Comparison of ENCODE assay signal across 8 mouse cellular contexts in the genomic region with DNA sequence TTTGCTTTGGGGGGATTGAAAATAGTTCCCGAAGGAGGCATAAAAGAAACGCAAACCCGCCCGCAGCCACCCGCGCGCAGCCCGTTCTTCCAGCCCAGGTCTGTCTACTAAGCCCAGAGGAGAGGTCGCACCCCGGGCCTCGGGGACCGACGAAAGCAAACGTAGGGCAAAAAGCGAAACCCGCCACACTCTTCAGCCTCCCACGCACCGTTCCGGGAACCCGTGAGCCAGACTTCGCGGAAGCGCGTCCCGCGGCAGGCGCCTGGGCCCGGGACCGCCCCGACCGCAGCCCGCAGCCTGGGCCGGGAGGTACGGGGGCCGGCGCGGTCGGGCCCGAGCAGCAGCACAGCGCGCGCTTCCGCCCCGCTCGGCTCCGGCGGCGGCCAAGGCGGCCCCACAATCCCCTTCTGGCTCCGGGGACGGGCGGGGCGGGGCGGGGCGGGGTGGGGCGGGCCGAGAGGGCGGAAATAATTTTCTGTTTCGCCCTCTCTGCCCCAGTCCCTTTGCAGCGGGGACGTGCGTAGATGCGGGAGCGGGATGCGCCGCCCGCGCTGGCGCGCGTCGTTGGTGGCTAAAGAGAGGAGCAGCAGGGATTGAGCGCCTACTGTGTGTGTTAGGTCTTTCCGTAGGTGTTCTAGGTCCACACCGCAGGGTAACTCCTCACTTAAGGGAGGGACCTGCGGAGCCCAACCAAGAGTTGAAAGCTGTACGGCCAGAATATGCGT. TPM values are rescaled to one million over a fixed set of nuclear protein-coding genes. Genes with fewer than 3 reads are reported as not detected.
DNase-seq lines count a peak whose midpoint lies in the region; ATAC-seq and TF ChIP-seq lines count a peak whose summit lies in the region.

No protein-coding gene starts in this region.

- H3K4me3 ChIP-seq in erythroblast, embryonic 14.5 days (replicated peaks) = peak overlapping the region; percentile 62
- peak overlapping the region; percentile 60 for H3K4me3 ChIP-seq in cortical plate, adult 2 months (ENCODE audit: insufficient read depth, low read length)
- peak overlapping the region; percentile 67 for H3K4me3 ChIP-seq in intestine, embryonic 14.5 days (ENCODE audit: low read depth, low read length)
- H3K4me3 ChIP-seq in small intestine, adult 2 months (ENCODE audit: low read depth, low read length) = peak overlapping the region; percentile 100

- H3K36me3 ChIP-seq in erythroblast, embryonic 14.5 days (ENCODE audit: control insufficient read depth) = no peaks in the 10 kb centered on the region
- H3K36me3 ChIP-seq in intestine, embryonic 14.5 days (ENCODE audit: control insufficient read depth, insufficient read depth, low read length) = no peaks in the 10 kb centered on the region
- peaks cover 1% of the 10 kb centered on the region; the same call in 1 of the 2 replicates for H3K36me3 ChIP-seq in small intestine, adult 2 months (ENCODE audit: control insufficient read depth, insufficient read depth, low read length)

- ATAC-seq in erythroblast, adult 5-6 weeks (replicated peaks; ENCODE audit: low FRiP score, poor library complexity, severe bottlenecking) = no peak
- ATAC-seq in intestine, embryonic 14.5 days (replicated peaks; ENCODE audit: low FRiP score, low TSS enrichment, low read depth) = peak; percentile 74

- peak overlapping the region; percentile 91 for H3K27ac ChIP-seq in cortical plate, adult 2 months (ENCODE audit: insufficient read depth, low read length)
- peak overlapping the region; percentile 83 for H3K27ac ChIP-seq in intestine, embryonic 14.5 days (ENCODE audit: low read depth)
- H3K27ac ChIP-seq in small intestine, adult 2 months (ENCODE audit: insufficient read depth, low read depth, low read length) = peak overlapping the region; percentile 99

- TF ChIP-seq CTCF in cortical plate, adult 2 months (IDR thresholded peaks at IDR 0.05; ENCODE audit: extremely low read depth, insufficient read depth, low read length) = no peak
- no peak for TF ChIP-seq CTCF in small intestine, adult 2 months (IDR thresholded peaks at IDR 0.05; ENCODE audit: extremely low read depth, insufficient read length, insufficient replicate concordance, low read depth, low read length)

- H3K4me2 ChIP-seq in intestine, embryonic 14.5 days (ENCODE audit: low read length) = peak overlapping the region; percentile 66

- 0 out of 2 replicates have a peak, but pooled peaks have one; percentile 27 for TF ChIP-seq POLR2A in cortical plate, adult 2 months (IDR thresholded peaks at IDR 0.05; ENCODE audit: extremely low read depth, insufficient read depth, low read length)
- peak; percentile 93 for TF ChIP-seq POLR2A in small intestine, adult 2 months (IDR thresholded peaks at IDR 0.05; ENCODE audit: low read depth, low read length)

- H3K9ac ChIP-seq in intestine, embryonic 14.5 days (ENCODE audit: low read length) = peak overlapping the region; percentile 93

- WGBS in intestine, embryonic 14.5 days = under 1% methylated on average over 73 of the region's 78 CpGs
- WGBS in small intestine, adult 2 months = under 1% methylated on average over 78 of the region's 78 CpGs

- H3K9me3 ChIP-seq in erythroblast, embryonic 14.5 days (ENCODE audit: control insufficient read depth, low read length) = peaks cover 4% of the 10 kb centered on the region; the same call in 1 of the 2 replicates
- no peaks in the 10 kb centered on the region for H3K9me3 ChIP-seq in intestine, embryonic 14.5 days (ENCODE audit: control insufficient read depth, low read length)

- peaks cover 74% of the 10 kb centered on the region for H3K27me3 ChIP-seq in erythroblast, embryonic 14.5 days (ENCODE audit: control insufficient read depth)
- H3K27me3 ChIP-seq in intestine, embryonic 14.5 days (replicated peaks; ENCODE audit: control insufficient read depth, insufficient read depth, low read length) = peaks cover 16% of the 10 kb centered on the region
- H3K27me3 ChIP-seq in small intestine, adult 2 months (ENCODE audit: control insufficient read depth, insufficient read depth, low read length) = no peaks in the 10 kb centered on the region

- DNase-seq in gastrocnemius, postnatal 36 days = peak; percentile 71 to 72
- DNase-seq in intestine, embryonic 14.5 days (ENCODE audit: low spot score) = peak; percentile 86
- peak; percentile 72 for DNase-seq in left cerebral cortex, postnatal 4 days
- DNase-seq in mesoderm, embryonic 11.5 days (ENCODE audit: low read depth, low spot score) = peak; percentile 67

- intact Hi-C loops in gastrocnemius, postnatal 36 days (cut with DNase I) = no loop called here
- intact Hi-C loops in left cerebral cortex, postnatal 4 days (cut with DNase I) = loop anchor here (5.0 kb wide), 1 partner anchor 37 kb away; no protein-coding TSS in a partner anchor

- peaks cover 14% of the 10 kb centered on the region for H3K4me1 ChIP-seq in erythroblast, embryonic 14.5 days (ENCODE audit: control insufficient read depth)
- peaks cover 8% of the 10 kb centered on the region; the same call in 1 of the 2 replicates for H3K4me1 ChIP-seq in cortical plate, adult 2 months (ENCODE audit: control insufficient read depth, insufficient read depth, low read length)
- H3K4me1 ChIP-seq in intestine, embryonic 14.5 days (replicated peaks; ENCODE audit: control insufficient read depth, insufficient read depth, low read length) = peaks cover 34% of the 10 kb centered on the region
- H3K4me1 ChIP-seq in small intestine, adult 2 months (ENCODE audit: control insufficient read depth, insufficient read depth, insufficient read length, low read length) = peaks cover 16% of the 10 kb centered on the region; the same call in 1 of the 2 replicates

RNA-seq across cellular contexts. Expression of a gene that starts 3.1 kb away (rescaled TPM):
- polyA plus RNA-seq in erythroblast, embryonic 14.5 days (2012) = 0.05 and 0.07 TPM in 2 replicates
- 1.2 and 1.9 TPM in 2 replicates for total RNA-seq in erythroblast, adult 5-6 weeks (2015; ENCODE audit: low replicate concordance)
- 1.5 and 3.9 TPM in 2 replicates for total RNA-seq in erythroblast, adult 5-6 weeks (2017; ENCODE audit: low replicate concordance)
- polyA plus RNA-seq in cortical plate, adult 2 months (2012; rRNA removed) = 78.5 and 83.4 TPM in 2 replicates
- total RNA-seq in gastrocnemius, postnatal 36 days (2021) = 10 to 100 TPM; 40.7 to 46.4 TPM
- 4.6 and 4.8 TPM in 2 replicates for polyA plus RNA-seq in intestine, embryonic 14.5 days (2014; fragmentation: Nextera tagmentation; extraction: Ambion mirVana)
- 10 to 100 TPM; 60.2 to 67.1 TPM for total RNA-seq in left cerebral cortex, postnatal 4 days (2021)
- polyA plus RNA-seq in small intestine, adult 2 months (2012; rRNA removed) = 18.4 and 38.6 TPM in 2 replicates

RNA-seq across cellular contexts. Expression of a gene that starts 25.5 kb away (rescaled TPM):
- not detected in 2 replicates for polyA plus RNA-seq in erythroblast, embryonic 14.5 days (2012)
- 2.3 TPM in 1 of 2 replicates, not detected in the other for total RNA-seq in erythroblast, adult 5-6 weeks (2015; ENCODE audit: low replicate concordance)
- total RNA-seq in erythroblast, adult 5-6 weeks (2017; ENCODE audit: low replicate concordance) = 1.7 TPM in 1 of 2 replicates, not detected in the other
- polyA plus RNA-seq in cortical plate, adult 2 months (2012; rRNA removed) = 59.9 and 65.5 TPM in 2 replicates
- total RNA-seq in gastrocnemius, postnatal 36 days (2021) = 100 to 1,000 TPM; 103 to 108 TPM
- polyA plus RNA-seq in intestine, embryonic 14.5 days (2014; fragmentation: Nextera tagmentation; extraction: Ambion mirVana) = 41.2 and 47.9 TPM in 2 replicates
- 10 to 100 TPM; 25.8 to 28.5 TPM for total RNA-seq in left cerebral cortex, postnatal 4 days (2021)
- 112 and 249 TPM in 2 replicates for polyA plus RNA-seq in small intestine, adult 2 months (2012; rRNA removed)

RNA-seq across cellular contexts. Expression of a gene that starts 30.6 kb away (rescaled TPM):
- polyA plus RNA-seq in erythroblast, embryonic 14.5 days (2012) = 0.13 and 0.18 TPM in 2 replicates
- 0.58 TPM in 1 of 2 replicates, not detected in the other for total RNA-seq in erythroblast, adult 5-6 weeks (2015; ENCODE audit: low replicate concordance)
- total RNA-seq in erythroblast, adult 5-6 weeks (2017; ENCODE audit: low replicate concordance) = not detected in 2 replicates
- 89.5 and 95.2 TPM in 2 replicates for polyA plus RNA-seq in cortical plate, adult 2 months (2012; rRNA removed)
- 1 to 10 TPM in 1 of 2 experiments, under 1 TPM in 1; 0.91 to 1.2 TPM for total RNA-seq in gastrocnemius, postnatal 36 days (2021)
- polyA plus RNA-seq in intestine, embryonic 14.5 days (2014; fragmentation: Nextera tagmentation; extraction: Ambion mirVana) = 3.1 and 3.6 TPM in 2 replicates
- total RNA-seq in left cerebral cortex, postnatal 4 days (2021) = 1 to 10 TPM; 5.6 to 6.3 TPM
- polyA plus RNA-seq in small intestine, adult 2 months (2012; rRNA removed) = 2.1 and 3.8 TPM in 2 replicates

RNA-seq across cellular contexts. Expression of a gene that starts 40.1 kb away (rescaled TPM):
- polyA plus RNA-seq in erythroblast, embryonic 14.5 days (2012) = 0.10 and 0.35 TPM in 2 replicates
- 0.77 TPM in 1 of 2 replicates, not detected in the other for total RNA-seq in erythroblast, adult 5-6 weeks (2015; ENCODE audit: low replicate concordance)
- not detected in 2 replicates for total RNA-seq in erythroblast, adult 5-6 weeks (2017; ENCODE audit: low replicate concordance)
- polyA plus RNA-seq in cortical plate, adult 2 months (2012; rRNA removed) = 64.1 and 72.2 TPM in 2 replicates
- total RNA-seq in gastrocnemius, postnatal 36 days (2021) = 1 to 10 TPM; 2.1 to 2.3 TPM
- polyA plus RNA-seq in intestine, embryonic 14.5 days (2014; fragmentation: Nextera tagmentation; extraction: Ambion mirVana) = 19.2 and 19.7 TPM in 2 replicates
- total RNA-seq in left cerebral cortex, postnatal 4 days (2021) = 100 to 1,000 TPM; 100 to 104 TPM
- 25.9 and 77.9 TPM in 2 replicates for polyA plus RNA-seq in small intestine, adult 2 months (2012; rRNA removed)

RNA-seq across cellular contexts. Expression of a gene that starts 43.0 kb away (rescaled TPM):
- 2.3 and 8.3 TPM in 2 replicates for polyA plus RNA-seq in erythroblast, embryonic 14.5 days (2012)
- total RNA-seq in erythroblast, adult 5-6 weeks (2015; ENCODE audit: low replicate concordance) = 32.4 and 40.3 TPM in 2 replicates
- total RNA-seq in erythroblast, adult 5-6 weeks (2017; ENCODE audit: low replicate concordance) = 37.0 and 48.2 TPM in 2 replicates
- polyA plus RNA-seq in cortical plate, adult 2 months (2012; rRNA removed) = 249 and 256 TPM in 2 replicates
- total RNA-seq in gastrocnemius, postnatal 36 days (2021) = 100 to 1,000 TPM; 124 to 129 TPM
- polyA plus RNA-seq in intestine, embryonic 14.5 days (2014; fragmentation: Nextera tagmentation; extraction: Ambion mirVana) = 473 and 491 TPM in 2 replicates
- 100 to 1,000 TPM; 168 to 172 TPM for total RNA-seq in left cerebral cortex, postnatal 4 days (2021)
- polyA plus RNA-seq in small intestine, adult 2 months (2012; rRNA removed) = 164 and 330 TPM in 2 replicates

Comparison
In these comparisons a context has a peak if more than half of its experiments do, and no peak if none do; other contexts are left out.
1. RNA of a gene that starts 25.5 kb away (polyA plus RNA-seq): 112 to 249 TPM in small intestine, adult 2 months, 59.9 to 65.5 TPM in cortical plate, adult 2 months and 41.2 to 47.9 TPM in intestine, embryonic 14.5 days; not detected in erythroblast, embryonic 14.5 days; every median in the first group is over 10 times any median in the second.
2. RNA of a gene that starts 30.6 kb away (polyA plus RNA-seq): 89.5 to 95.2 TPM in cortical plate, adult 2 months; 3.1 to 3.6 TPM in intestine, embryonic 14.5 days, 2.1 to 3.8 TPM in small intestine, adult 2 months and 0.13 to 0.18 TPM in erythroblast, embryonic 14.5 days; every median in the first group is over 10 times any median in the second.
3. Peak in every context shown above with its lines, with median percentiles within 50 percentile points of each other: H3K4me3 ChIP-seq, H3K27ac ChIP-seq and DNase-seq.